Mouse (Mus musculus) lung, embryonic 15.5 days (tissue): ENCODE results near the gene Ephb1. TPM values are rescaled to one million over a fixed set of nuclear protein-coding genes. Genes with fewer than 3 reads are reported as not detected.
A peak's percentile ranks its signal among the peaks of the same experiment; 100 is the strongest.

ENCODE experiments used
- ATAC-seq: fragments of 200-750 bp; cut with Nextera tagmentation; 2 replicates; pipeline ENCODE4 v1.8.0; 2017; ENCODE audit warnings: moderate number of reproducible peaks, borderline replicate concordance; ENCODE audit not compliant: low FRiP score, low TSS enrichment; ENCODE audit errors: extremely low read depth
- H3K27ac ChIP-seq: fragments of 300-500 bp; sonication (generic); 2 replicates; pipeline ENCODE4 v1.5.1; 2015; ENCODE audit warnings: moderate library complexity, mild to moderate bottlenecking, inconsistent platforms
- H3K27me3 ChIP-seq: fragments of 300-500 bp; sonication (generic); 2 replicates; pipeline ENCODE4 v1.6.1; 2015; ENCODE audit warnings: inconsistent platforms
- H3K36me3 ChIP-seq: fragments of 300-500 bp; sonication (generic); 2 replicates; pipeline ENCODE4 v1.6.1; 2015; ENCODE audit warnings: inconsistent platforms
- H3K4me1 ChIP-seq: fragments of 300-500 bp; sonication (generic); 2 replicates; pipeline ENCODE4 v1.6.1; 2015; ENCODE audit warnings: inconsistent platforms
- H3K4me2 ChIP-seq: fragments of 300-500 bp; sonication (generic); 2 replicates; pipeline ENCODE4 v1.6.1; 2015; ENCODE audit warnings: inconsistent platforms, mild to moderate bottlenecking, moderate library complexity
- H3K4me3 ChIP-seq: fragments of 300-500 bp; sonication (generic); 2 replicates; pipeline ENCODE4 v1.5.1; 2015; ENCODE audit warnings: mild to moderate bottlenecking, inconsistent platforms
- H3K9ac ChIP-seq: fragments of 300-500 bp; sonication (generic); 2 replicates; pipeline ENCODE4 v1.6.1; 2015; ENCODE audit warnings: inconsistent platforms
- H3K9me3 ChIP-seq: fragments of 300-500 bp; sonication (generic); 2 replicates; pipeline ENCODE4 v1.6.1; 2016; ENCODE audit warnings: inconsistent platforms
- WGBS: fragments of 180-500 bp; shearing (Covaris S2); methylation state at CpG from one replicate; pipeline ENCODE4 v1.1.7; 2015; 5-methylcytosine and 5-hydroxymethylcytosine counted together
- polyA plus RNA-seq: library from polyadenylated mRNA; unstranded; fragments of >200 nt; fragmentation: Nextera tagmentation; extraction: Ambion mirVana; gene quantifications from 2 replicates; pipeline ENCODE4 v1.2.1, GENCODE M21; 2015

Ephb1 gene
- 1.7 and 1.8 TPM in 2 replicates for polyA plus RNA-seq

GRCm38 (mm10) chr9:102354561-102354973 lies at the start of gene Ephb1:
Ephb1 (minus strand) TSS chr9:102354693.
- Histone ChIP-seq H3K27ac (no peak within 1 kb of the TSS), H3K4me3 (peak within 1 kb of the TSS; percentile 52), H3K4me2 (peak within 1 kb of the TSS; percentile 97), H3K9me3 (no peaks in the 10 kb centered on the region), H3K4me1 (peaks cover 16% of the 10 kb centered on the region), H3K36me3 (no peaks in the 10 kb centered on the region), H3K9ac (peak within 1 kb of the TSS; percentile 39), H3K27me3 (peaks cover 89% of the 10 kb centered on the region)
- WGBS, result under 1% methylated on average over 22 of the region's 22 CpGs
- ATAC-seq, result peak; percentile 93

DNA sequence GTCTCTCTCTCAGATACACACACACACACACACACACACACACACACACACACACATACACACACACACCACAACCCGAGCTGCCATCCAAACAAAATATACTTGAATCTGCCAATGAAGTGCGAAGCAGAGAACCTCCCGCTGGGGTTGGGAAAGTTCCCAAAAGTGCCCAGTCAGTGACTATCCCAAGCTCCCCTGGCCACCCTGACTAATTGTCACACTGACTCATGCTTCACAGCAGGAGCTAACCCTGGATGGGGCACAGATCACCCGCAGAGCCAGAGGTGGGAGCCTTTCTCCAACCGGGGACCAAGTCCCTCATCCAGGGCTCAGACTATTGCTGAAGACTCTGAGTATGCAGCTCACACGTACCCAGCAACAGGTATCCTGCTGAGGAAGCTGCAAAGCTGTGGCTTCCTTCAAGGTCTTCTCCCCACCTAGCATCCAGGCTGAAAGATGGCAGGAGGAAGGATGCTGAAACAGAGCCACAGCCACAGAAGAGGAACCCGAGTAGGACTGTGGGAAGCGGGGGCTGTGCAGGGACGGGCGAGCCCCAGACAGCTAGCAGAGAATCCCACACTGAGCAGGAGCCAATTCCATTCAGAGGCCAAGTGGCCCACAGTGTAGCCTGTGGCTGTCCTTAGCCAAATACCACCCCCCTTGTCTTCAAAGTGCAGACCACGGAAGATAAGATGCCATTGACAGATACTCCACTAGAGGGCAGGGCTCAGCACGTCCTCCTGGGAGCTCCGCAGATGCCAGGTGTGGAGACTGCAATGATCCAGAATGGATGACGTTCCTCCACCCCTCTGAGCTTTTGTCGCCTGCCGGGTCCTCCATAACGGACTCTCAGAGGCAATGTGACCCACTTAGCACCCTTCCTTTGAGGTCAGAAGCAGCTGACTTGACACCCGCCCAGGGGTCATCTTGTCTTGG lies 48.9 kb upstream of the Ephb1 start:
- H3K9ac ChIP-seq, result no peak overlapping the region
- no peaks in the 10 kb centered on the region for H3K4me1 ChIP-seq
- H3K4me3 ChIP-seq, result no peak overlapping the region
- no peaks in the 10 kb centered on the region for H3K27me3 ChIP-seq
- H3K9me3 ChIP-seq, result no peaks in the 10 kb centered on the region
- WGBS, result 21% methylated on average over 18 of the region's 18 CpGs
- no peaks in the 10 kb centered on the region for H3K36me3 ChIP-seq
- no peak overlapping the region for H3K4me2 ChIP-seq
- H3K27ac ChIP-seq, result no peak overlapping the region
- no peak; the same call in 1 of the 2 replicates for ATAC-seq

DNA sequence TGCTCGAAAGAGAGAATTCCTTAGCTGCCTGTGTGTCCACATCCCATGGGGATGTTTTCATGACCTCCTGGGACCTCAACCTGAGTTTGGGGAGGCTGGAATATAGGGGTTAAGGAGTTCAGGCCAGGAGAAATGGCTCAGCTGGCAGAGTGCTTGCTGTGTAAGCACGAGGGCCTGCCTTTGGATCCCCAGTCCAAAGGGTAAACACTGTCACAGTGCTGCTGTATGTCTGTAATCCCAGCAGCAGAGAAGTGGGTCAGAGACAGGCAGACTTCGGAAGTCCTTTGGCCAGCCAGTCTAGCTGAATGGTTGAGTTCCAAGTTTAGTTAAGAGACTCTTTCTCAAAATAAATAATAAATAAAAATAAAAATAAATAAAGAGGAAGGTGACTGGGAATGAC lies 48.2 kb upstream of the Ephb1 start:
- H3K4me3 ChIP-seq, result no peak overlapping the region
- no peak for ATAC-seq
- no peak overlapping the region for H3K27ac ChIP-seq
- 23% methylated on average over 3 of the region's 3 CpGs for WGBS
- no peak overlapping the region for H3K9ac ChIP-seq
- H3K27me3 ChIP-seq, result no peaks in the 10 kb centered on the region
- no peaks in the 10 kb centered on the region for H3K36me3 ChIP-seq
- no peak overlapping the region for H3K4me2 ChIP-seq
- H3K9me3 ChIP-seq, result no peaks in the 10 kb centered on the region
- H3K4me1 ChIP-seq, result no peaks in the 10 kb centered on the region

- Histone ChIP-seq H3K4me2 (no peak overlapping the region), H3K4me3 (no peak overlapping the region), H3K9ac (no peak overlapping the region), H3K27ac (no peak overlapping the region), H3K27me3 (no peaks in the 10 kb centered on the region), H3K36me3 (no peaks in the 10 kb centered on the region), H3K9me3 (no peaks in the 10 kb centered on the region), H3K4me1 (no peaks in the 10 kb centered on the region)
- no peak for ATAC-seq
- WGBS, result 38% methylated on average over 8 of the region's 8 CpGs
Measured at GRCm38 (mm10) chr9:102388266-102388665, 33.8 kb upstream of the Ephb1 start.

- H3K27me3 ChIP-seq, result no peaks in the 10 kb centered on the region
- no peak overlapping the region for H3K9ac ChIP-seq
- H3K4me3 ChIP-seq, result no peak overlapping the region
- 90% methylated on average over 9 of the region's 9 CpGs for WGBS
- H3K4me2 ChIP-seq, result no peak overlapping the region
- H3K4me1 ChIP-seq, result no peaks in the 10 kb centered on the region
- H3K9me3 ChIP-seq, result no peaks in the 10 kb centered on the region
- no peak for ATAC-seq
- H3K36me3 ChIP-seq, result no peaks in the 10 kb centered on the region
- no peak overlapping the region for H3K27ac ChIP-seq
Measured at GRCm38 (mm10) chr9:102386816-102387215, 32.3 kb upstream of the Ephb1 start.

DNA sequence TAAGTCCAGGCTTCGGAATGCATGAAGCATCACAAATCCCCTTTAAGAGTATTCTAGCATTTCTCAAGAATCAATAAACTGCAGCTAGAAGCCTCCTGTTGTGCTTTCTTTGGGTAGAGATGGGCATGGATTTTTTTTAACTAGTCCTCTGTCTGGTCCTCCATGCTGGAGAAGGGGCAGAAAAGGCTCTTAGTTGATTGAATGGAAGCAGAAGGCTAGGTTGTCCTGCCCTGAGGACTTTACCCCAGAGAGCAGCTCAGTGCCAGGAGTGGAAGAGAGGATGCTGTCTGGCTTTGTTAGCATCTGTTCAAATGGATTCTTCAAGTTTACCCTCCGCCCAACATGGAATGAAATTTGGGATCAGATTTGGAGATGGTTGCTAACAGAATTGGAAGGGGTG lies 25.7 kb upstream of the Ephb1 start:
- no peaks in the 10 kb centered on the region for H3K4me1 ChIP-seq
- WGBS, result 87% methylated on average over 2 of the region's 2 CpGs
- no peak overlapping the region for H3K27ac ChIP-seq
- no peak overlapping the region for H3K4me2 ChIP-seq
- H3K9ac ChIP-seq, result no peak overlapping the region
- ATAC-seq, result no peak
- H3K9me3 ChIP-seq, result no peaks in the 10 kb centered on the region
- H3K27me3 ChIP-seq, result no peaks in the 10 kb centered on the region
- H3K4me3 ChIP-seq, result no peak overlapping the region
- H3K36me3 ChIP-seq, result no peaks in the 10 kb centered on the region

DNA sequence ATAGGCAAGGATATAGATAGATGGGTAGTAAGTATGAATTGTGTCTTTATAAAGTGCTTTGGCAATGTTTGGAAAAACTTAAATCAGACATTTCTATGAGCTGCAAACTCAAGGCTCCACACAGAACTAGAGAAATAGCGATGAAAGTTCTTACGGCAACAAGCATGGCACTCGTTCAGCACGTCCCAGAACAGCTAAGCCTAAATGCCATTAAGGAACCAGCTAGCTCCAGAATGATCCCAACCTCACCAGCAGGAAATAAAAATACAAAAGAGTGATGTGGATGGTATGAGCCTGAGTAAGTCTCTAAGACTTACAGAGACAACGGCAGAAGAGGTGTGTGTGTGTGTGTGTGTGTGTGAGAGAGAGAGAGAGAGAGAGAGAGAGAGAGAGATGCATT lies 20.2 kb upstream of the Ephb1 start:
- Histone ChIP-seq H3K9me3 (no peaks in the 10 kb centered on the region), H3K27ac (no peak overlapping the region), H3K9ac (no peak overlapping the region), H3K4me2 (no peak overlapping the region), H3K27me3 (no peaks in the 10 kb centered on the region), H3K4me3 (no peak overlapping the region), H3K4me1 (no peaks in the 10 kb centered on the region), H3K36me3 (no peaks in the 10 kb centered on the region)
- ATAC-seq, result no peak
- WGBS, result 79% methylated on average over 5 of the region's 5 CpGs

DNA sequence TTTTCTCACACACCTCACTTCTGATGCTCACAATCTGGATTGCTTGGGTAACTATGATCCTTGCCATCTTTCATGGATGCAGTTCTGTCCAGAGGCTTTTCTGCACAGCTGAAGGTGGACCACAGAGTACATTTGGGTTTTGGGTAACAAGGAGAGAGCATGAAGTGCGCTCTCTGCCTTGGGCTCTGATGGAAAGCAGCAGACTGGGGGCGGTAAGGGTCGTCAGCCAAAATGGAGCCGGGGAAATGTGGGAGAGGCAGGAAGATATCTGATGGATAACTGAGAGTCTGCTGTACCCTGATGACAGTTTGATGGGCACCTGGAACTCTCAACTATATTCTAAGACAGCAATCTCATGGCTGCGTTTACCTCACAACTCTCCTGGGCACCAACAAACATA lies 19.4 kb upstream of the Ephb1 start:
- Histone ChIP-seq H3K4me3 (no peak overlapping the region), H3K27ac (no peak overlapping the region), H3K9ac (no peak overlapping the region), H3K36me3 (no peaks in the 10 kb centered on the region), H3K4me2 (no peak overlapping the region), H3K27me3 (no peaks in the 10 kb centered on the region), H3K9me3 (no peaks in the 10 kb centered on the region), H3K4me1 (no peaks in the 10 kb centered on the region)
- WGBS, result 76% methylated on average over 5 of the region's 5 CpGs
- no peak for ATAC-seq

DNA sequence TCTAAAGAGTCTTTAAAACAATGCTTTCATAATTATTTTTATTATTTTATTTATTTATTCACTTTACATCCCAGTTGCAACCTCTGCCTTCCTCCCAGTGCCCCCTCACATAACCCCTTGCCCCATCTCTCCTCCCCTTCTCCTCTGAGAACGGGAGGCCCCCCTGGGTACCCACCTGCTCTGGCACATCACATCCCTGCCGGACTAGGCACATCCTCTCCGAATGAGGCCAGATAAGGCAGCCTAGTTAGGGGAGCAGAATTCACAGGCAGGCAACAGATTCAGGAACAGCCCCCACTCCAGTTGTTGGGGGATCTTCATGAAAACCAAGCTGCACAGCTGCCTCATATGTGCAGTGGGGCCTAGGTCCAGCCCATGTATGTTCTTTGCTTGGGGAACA lies 17.4 kb upstream of the Ephb1 start:
- 75% methylated on average over 3 of the region's 3 CpGs for WGBS

DNA sequence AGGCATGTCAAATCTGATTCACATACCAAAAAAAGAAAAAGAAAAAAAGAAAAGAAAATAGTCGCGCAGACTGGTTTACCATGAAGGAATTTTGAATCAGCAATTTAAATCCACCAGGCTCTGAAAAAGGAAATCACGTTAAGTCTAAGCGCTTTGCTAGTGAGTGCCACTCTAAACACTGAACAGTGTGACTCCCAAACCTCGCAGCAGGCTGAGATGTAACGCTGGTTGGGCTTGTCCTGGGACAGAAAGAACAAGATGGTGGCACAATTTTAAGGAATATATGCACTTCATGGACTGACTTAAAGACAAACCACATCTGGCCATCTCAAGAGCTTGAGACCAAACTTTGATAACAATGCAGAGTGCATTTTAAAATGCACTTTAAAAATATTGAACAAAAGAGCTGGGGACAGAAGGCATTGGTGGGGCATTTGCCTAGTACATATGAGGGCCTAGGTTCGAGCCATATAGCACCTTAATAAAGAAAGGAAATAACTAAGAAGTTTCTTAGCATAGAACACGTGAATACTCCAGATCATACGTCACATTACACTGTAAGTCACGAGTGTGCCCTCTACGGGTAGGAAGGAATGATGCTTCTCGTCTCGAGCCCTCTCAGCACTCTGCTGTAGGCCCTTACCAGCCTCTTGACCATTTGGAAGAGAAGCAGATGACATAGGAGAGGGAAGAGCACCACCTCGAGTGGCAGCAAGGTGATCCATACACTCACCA lies 16.7 kb upstream of the Ephb1 start:
- ATAC-seq, result no peak
- H3K27ac ChIP-seq, result no peak overlapping the region
- H3K9me3 ChIP-seq, result no peaks in the 10 kb centered on the region
- H3K4me3 ChIP-seq, result no peak overlapping the region
- no peaks in the 10 kb centered on the region for H3K4me1 ChIP-seq
- no peaks in the 10 kb centered on the region for H3K27me3 ChIP-seq
- no peak overlapping the region for H3K9ac ChIP-seq
- no peaks in the 10 kb centered on the region for H3K36me3 ChIP-seq
- H3K4me2 ChIP-seq, result no peak overlapping the region
- WGBS, result 42% methylated on average over 14 of the region's 14 CpGs

More for the DNA sequence above, 17.4 kb upstream of the Ephb1 start:
- Histone ChIP-seq H3K4me2 (no peak overlapping the region), H3K27ac (no peak overlapping the region), H3K4me3 (no peak overlapping the region), H3K27me3 (no peaks in the 10 kb centered on the region), H3K9me3 (no peaks in the 10 kb centered on the region), H3K36me3 (no peaks in the 10 kb centered on the region), H3K4me1 (no peaks in the 10 kb centered on the region), H3K9ac (no peak overlapping the region)
- no peak for ATAC-seq

DNA sequence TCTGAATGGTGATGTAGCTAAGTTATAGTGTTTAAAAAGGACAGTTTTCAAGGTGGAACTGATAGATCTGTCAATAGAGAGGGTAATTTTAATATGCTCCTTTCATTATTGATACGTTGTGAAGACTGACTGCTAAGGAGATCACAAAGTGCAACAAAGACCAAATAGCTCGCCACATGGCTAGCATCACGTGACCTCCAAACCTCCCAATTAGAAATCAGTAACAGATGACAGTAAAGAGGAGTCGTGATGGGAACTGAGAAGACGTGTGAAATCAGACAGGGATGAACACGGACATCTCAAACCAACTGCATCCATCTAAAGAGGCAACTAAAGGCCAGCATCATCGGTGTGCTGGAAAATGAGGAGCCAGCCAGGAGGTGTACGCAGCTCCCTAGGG lies 15.6 kb upstream of the Ephb1 start:
- H3K27ac ChIP-seq, result no peak overlapping the region
- H3K4me2 ChIP-seq, result no peak overlapping the region
- no peaks in the 10 kb centered on the region for H3K9me3 ChIP-seq
- H3K4me3 ChIP-seq, result no peak overlapping the region
- WGBS, result 64% methylated on average over 8 of the region's 8 CpGs
- ATAC-seq, result no peak
- H3K36me3 ChIP-seq, result no peaks in the 10 kb centered on the region
- H3K27me3 ChIP-seq, result no peaks in the 10 kb centered on the region
- no peak overlapping the region for H3K9ac ChIP-seq
- H3K4me1 ChIP-seq, result no peaks in the 10 kb centered on the region

DNA sequence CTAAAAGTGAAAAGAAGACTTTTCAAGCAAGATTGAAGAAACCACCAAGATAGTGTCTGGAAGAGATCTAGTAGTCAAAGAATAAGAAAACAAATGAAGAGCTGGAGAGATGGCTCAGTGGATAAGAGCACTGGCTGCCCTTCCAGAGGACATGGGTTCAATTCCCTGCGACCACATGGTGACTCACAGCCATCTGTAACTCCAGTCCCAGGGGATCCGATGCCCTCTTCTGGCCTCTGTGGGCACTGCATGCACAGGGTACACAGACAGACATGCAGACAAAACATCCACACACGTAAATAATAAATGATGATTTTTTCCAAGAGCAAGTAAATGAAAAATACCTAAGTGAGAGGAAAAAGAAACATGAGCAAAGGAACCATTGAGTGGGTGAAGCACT lies 14.6 kb upstream of the Ephb1 start:
- H3K9ac ChIP-seq, result no peak overlapping the region
- no peaks in the 10 kb centered on the region for H3K9me3 ChIP-seq
- H3K27ac ChIP-seq, result no peak overlapping the region
- H3K4me2 ChIP-seq, result no peak overlapping the region
- H3K4me1 ChIP-seq, result no peaks in the 10 kb centered on the region
- no peak overlapping the region for H3K4me3 ChIP-seq
- no peaks in the 10 kb centered on the region for H3K27me3 ChIP-seq
- ATAC-seq, result no peak
- 76% methylated on average over 3 of the region's 3 CpGs for WGBS
- no peaks in the 10 kb centered on the region for H3K36me3 ChIP-seq
